In the genomic region with DNA sequence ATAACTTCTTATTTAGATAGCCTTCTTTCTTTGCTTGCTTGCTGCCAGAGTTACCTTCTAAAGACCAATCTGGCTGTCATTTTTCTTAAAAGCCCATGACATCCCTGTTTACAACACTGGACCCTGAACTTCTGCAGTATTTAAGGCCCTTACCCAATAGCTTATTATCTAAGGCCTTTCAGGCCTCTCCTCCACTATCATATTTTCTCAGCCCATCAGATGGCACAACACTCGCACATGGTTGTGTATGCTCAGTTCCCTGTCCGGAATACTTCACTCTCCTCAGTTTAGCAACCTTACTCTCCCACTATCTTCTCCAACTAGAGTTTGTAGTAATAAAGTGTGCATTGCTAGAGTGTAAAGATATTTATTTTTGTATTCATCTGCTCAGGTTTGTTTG, we compare ENCODE assay signal across 9 mouse cellular contexts. TPM values are rescaled to one million over a fixed set of nuclear protein-coding genes. Genes with fewer than 3 reads are reported as not detected.
DNase-seq lines count a peak whose midpoint lies in the region; ATAC-seq lines count a peak whose summit lies in the region.
"Had no signal": no experiment of that assay in that cellular context is flagged by ENCODE, and none has a peak within 500 bp of the region (broad histone marks: within the 10 kb centered on the region; RNA-seq: fewer than 3 reads in every experiment).

No protein-coding gene starts in this region.

- no peak overlapping the region for H3K27ac ChIP-seq in heart, embryonic 14.5 days (replicated peaks in 1 of 2; ENCODE audit: control insufficient read depth in 1 of 2, insufficient read depth in 1 of 2, low read depth in 2 of 2, low read length in 2 of 2)
- no peak overlapping the region for H3K27ac ChIP-seq in embryonic facial prominence, embryonic 12.5 days
- no peak overlapping the region for H3K27ac ChIP-seq in intestine, embryonic 14.5 days (ENCODE audit: low read depth)
- H3K27ac ChIP-seq in midbrain, embryonic 15.5 days, result no peak overlapping the region

- H3K9me3 ChIP-seq in heart, embryonic 14.5 days (ENCODE audit: control insufficient read depth, low read length), result no peaks in the 10 kb centered on the region
- H3K9me3 ChIP-seq in embryonic facial prominence, embryonic 12.5 days, result no peaks in the 10 kb centered on the region
- no peaks in the 10 kb centered on the region for H3K9me3 ChIP-seq in intestine, embryonic 14.5 days (ENCODE audit: control insufficient read depth, low read length)
- no peaks in the 10 kb centered on the region for H3K9me3 ChIP-seq in midbrain, embryonic 15.5 days

- H3K4me1 ChIP-seq in heart, embryonic 14.5 days (ENCODE audit: control insufficient read depth in 2 of 2, insufficient read depth in 2 of 2, low read length in 2 of 2), result peaks cover 2 to 26% of the 10 kb centered on the region in 2 experiments; a peak in 3 of 4 replicates
- peaks cover 15% of the 10 kb centered on the region for H3K4me1 ChIP-seq in embryonic facial prominence, embryonic 12.5 days
- peaks cover 12% of the 10 kb centered on the region for H3K4me1 ChIP-seq in intestine, embryonic 14.5 days (replicated peaks; ENCODE audit: control insufficient read depth, insufficient read depth, low read length)
- H3K4me1 ChIP-seq in midbrain, embryonic 15.5 days, result peaks cover 28% of the 10 kb centered on the region

- WGBS in heart, embryonic 14.5 days, result 43% methylated on average over 2 of the region's 2 CpGs
- WGBS in embryonic facial prominence, embryonic 12.5 days, result 85% methylated on average over 2 of the region's 2 CpGs
- 65% methylated on average over 2 of the region's 2 CpGs for WGBS in intestine, embryonic 14.5 days
- WGBS in midbrain, embryonic 15.5 days, result 79% methylated on average over 2 of the region's 2 CpGs

- ATAC-seq in heart, embryonic 14.5 days (ENCODE audit: insufficient number of reproducible peaks, insufficient read depth, low FRiP score, low read depth), result no peak
- no peak for ATAC-seq in embryonic facial prominence, embryonic 12.5 days (ENCODE audit: insufficient number of reproducible peaks, insufficient read depth, low FRiP score, low TSS enrichment)
- ATAC-seq in intestine, embryonic 14.5 days (replicated peaks; ENCODE audit: low FRiP score, low TSS enrichment, low read depth), result no peak
- ATAC-seq in midbrain, embryonic 15.5 days (replicated peaks), result no peak
- ATAC-seq in CD4-positive, CD25-positive, alpha-beta regulatory T cell, adult 4 months, result no peak

- H3K4me2 ChIP-seq in heart, embryonic 14.5 days (ENCODE audit: low read length), result peak overlapping the region; percentile 92
- H3K4me2 ChIP-seq in embryonic facial prominence, embryonic 12.5 days (replicated peaks), result peak overlapping the region; percentile 80
- peak overlapping the region; percentile 58 for H3K4me2 ChIP-seq in intestine, embryonic 14.5 days (ENCODE audit: low read length)
- peak overlapping the region; percentile 88 for H3K4me2 ChIP-seq in midbrain, embryonic 15.5 days

- peaks cover 16% of the 10 kb centered on the region for H3K36me3 ChIP-seq in heart, embryonic 14.5 days (ENCODE audit: control insufficient read depth, insufficient read depth, low read length)
- H3K36me3 ChIP-seq in embryonic facial prominence, embryonic 12.5 days, result peaks cover 10% of the 10 kb centered on the region; the same call in 1 of the 2 replicates
- H3K36me3 ChIP-seq in intestine, embryonic 14.5 days (ENCODE audit: control insufficient read depth, insufficient read depth, low read length), result peaks cover 20% of the 10 kb centered on the region
- peaks cover 10% of the 10 kb centered on the region; the same call in 1 of the 2 replicates for H3K36me3 ChIP-seq in midbrain, embryonic 15.5 days (replicated peaks)

- no peaks in the 10 kb centered on the region for H3K27me3 ChIP-seq in heart, embryonic 14.5 days (ENCODE audit: control insufficient read depth, insufficient read depth, low read length)
- H3K27me3 ChIP-seq in embryonic facial prominence, embryonic 12.5 days, result no peaks in the 10 kb centered on the region
- no peaks in the 10 kb centered on the region for H3K27me3 ChIP-seq in intestine, embryonic 14.5 days (replicated peaks; ENCODE audit: control insufficient read depth, insufficient read depth, low read length)
- no peaks in the 10 kb centered on the region for H3K27me3 ChIP-seq in midbrain, embryonic 15.5 days (replicated peaks)

- H3K9ac ChIP-seq in heart, embryonic 14.5 days (ENCODE audit: low read length), result peak overlapping the region; percentile 99; the same call in 1 of the 2 replicates
- H3K9ac ChIP-seq in embryonic facial prominence, embryonic 12.5 days, result peak overlapping the region; percentile 94
- H3K9ac ChIP-seq in intestine, embryonic 14.5 days (ENCODE audit: low read length), result peak overlapping the region; percentile 73; the same call in 1 of the 2 replicates
- peak overlapping the region; percentile 85 for H3K9ac ChIP-seq in midbrain, embryonic 15.5 days

- H3K4me3 ChIP-seq in heart, embryonic 14.5 days (ENCODE audit: control insufficient read depth in 1 of 2, insufficient read depth in 1 of 2, low read depth in 1 of 2, low read length in 2 of 2), result peak overlapping the region in 1 of 2 experiments; percentile 97; a peak in 2 of 4 replicates
- H3K4me3 ChIP-seq in embryonic facial prominence, embryonic 12.5 days, result peak overlapping the region; percentile 97
- H3K4me3 ChIP-seq in intestine, embryonic 14.5 days (ENCODE audit: low read depth, low read length), result peak overlapping the region; percentile 65
- peak overlapping the region; percentile 92 for H3K4me3 ChIP-seq in midbrain, embryonic 15.5 days

- no peak for DNase-seq in heart, adult 9 months (ENCODE audit: low spot score in 2 of 2)
- DNase-seq in intestine, embryonic 14.5 days (ENCODE audit: low spot score), result no peak
- DNase-seq in adrenal gland, adult 18-20 months (ENCODE audit: low spot score in 2 of 2), result no peak
- DNase-seq in embryo, embryonic 10.5 days (ENCODE audit: low spot score), result no peak

RNA-seq across cellular contexts. Expression of a gene that starts 0.9 kb away (rescaled TPM):
- polyA plus RNA-seq in heart, embryonic 14.5 days (2014; fragmentation: Nextera tagmentation; extraction: Ambion mirVana), result 1.9 and 2.0 TPM in 2 replicates
- 3.0 and 3.2 TPM in 2 replicates for polyA plus RNA-seq in embryonic facial prominence, embryonic 12.5 days (2016; fragmentation: Nextera tagmentation; extraction: Ambion mirVana)
- polyA plus RNA-seq in intestine, embryonic 14.5 days (2014; fragmentation: Nextera tagmentation; extraction: Ambion mirVana), result 1.9 and 2.1 TPM in 2 replicates
- polyA plus RNA-seq in midbrain, embryonic 15.5 days (2015; fragmentation: Nextera tagmentation; extraction: Ambion mirVana), result 3.7 and 3.8 TPM in 2 replicates
- total RNA-seq in adrenal gland, adult 18-20 months (2021), result not detected
- polyA plus RNA-seq in CD4-positive, CD25-positive, alpha-beta regulatory T cell, adult 4 months (2017; shearing (Covaris generic)), result under 1 TPM in 1 of 2 experiments, not detected in 1; 0.93 TPM
- polyA plus RNA-seq: frontal cortex, adult 2 months had no signal

RNA-seq across cellular contexts. Expression of a gene that starts 1.6 kb away (rescaled TPM):
- 43.5 and 44.9 TPM in 2 replicates for polyA plus RNA-seq in heart, embryonic 14.5 days (2014; fragmentation: Nextera tagmentation; extraction: Ambion mirVana)
- 52.2 and 56.2 TPM in 2 replicates for polyA plus RNA-seq in embryonic facial prominence, embryonic 12.5 days (2016; fragmentation: Nextera tagmentation; extraction: Ambion mirVana)
- polyA plus RNA-seq in intestine, embryonic 14.5 days (2014; fragmentation: Nextera tagmentation; extraction: Ambion mirVana), result 49.6 and 53.4 TPM in 2 replicates
- 73.4 and 76.2 TPM in 2 replicates for polyA plus RNA-seq in midbrain, embryonic 15.5 days (2015; fragmentation: Nextera tagmentation; extraction: Ambion mirVana)
- total RNA-seq in adrenal gland, adult 18-20 months (2021), result 10 to 100 TPM; 56.0 to 80.7 TPM
- polyA plus RNA-seq in CD4-positive, CD25-positive, alpha-beta regulatory T cell, adult 4 months (2017; shearing (Covaris generic)), result 10 to 100 TPM; 39.2 to 39.4 TPM

RNA-seq across cellular contexts. Expression of a gene that starts 36.6 kb away (rescaled TPM):
- 0.12 TPM in 1 of 2 replicates, not detected in the other for polyA plus RNA-seq in heart, embryonic 14.5 days (2014; fragmentation: Nextera tagmentation; extraction: Ambion mirVana)
- not detected in 2 replicates for polyA plus RNA-seq in embryonic facial prominence, embryonic 12.5 days (2016; fragmentation: Nextera tagmentation; extraction: Ambion mirVana)
- 0.11 TPM in 1 of 2 replicates, not detected in the other for polyA plus RNA-seq in intestine, embryonic 14.5 days (2014; fragmentation: Nextera tagmentation; extraction: Ambion mirVana)
- not detected in 2 replicates for polyA plus RNA-seq in midbrain, embryonic 15.5 days (2015; fragmentation: Nextera tagmentation; extraction: Ambion mirVana)
- total RNA-seq in adrenal gland, adult 18-20 months (2021), result under 1 TPM in 1 of 2 experiments, not detected in 1; 0.36 TPM
- polyA plus RNA-seq in CD4-positive, CD25-positive, alpha-beta regulatory T cell, adult 4 months (2017; shearing (Covaris generic)), result under 1 TPM in 1 of 2 experiments, not detected in 1; 0.19 TPM

RNA-seq across cellular contexts. Expression of a gene that starts 39.3 kb away (rescaled TPM):
- polyA plus RNA-seq in heart, embryonic 14.5 days (2014; fragmentation: Nextera tagmentation; extraction: Ambion mirVana), result not detected in 2 replicates
- not detected in 2 replicates for polyA plus RNA-seq in embryonic facial prominence, embryonic 12.5 days (2016; fragmentation: Nextera tagmentation; extraction: Ambion mirVana)
- not detected in 2 replicates for polyA plus RNA-seq in intestine, embryonic 14.5 days (2014; fragmentation: Nextera tagmentation; extraction: Ambion mirVana)
- not detected in 2 replicates for polyA plus RNA-seq in midbrain, embryonic 15.5 days (2015; fragmentation: Nextera tagmentation; extraction: Ambion mirVana)
- not detected for total RNA-seq in adrenal gland, adult 18-20 months (2021)
- not detected for polyA plus RNA-seq in CD4-positive, CD25-positive, alpha-beta regulatory T cell, adult 4 months (2017; shearing (Covaris generic))
- polyA plus RNA-seq: frontal cortex, adult 2 months had no signal

RNA-seq across cellular contexts. Expression of a gene that starts 40.6 kb away (rescaled TPM):
- 3.0 and 6.4 TPM in 2 replicates for polyA plus RNA-seq in heart, embryonic 14.5 days (2014; fragmentation: Nextera tagmentation; extraction: Ambion mirVana)
- polyA plus RNA-seq in embryonic facial prominence, embryonic 12.5 days (2016; fragmentation: Nextera tagmentation; extraction: Ambion mirVana), result 4.0 and 5.1 TPM in 2 replicates
- 3.8 and 5.1 TPM in 2 replicates for polyA plus RNA-seq in intestine, embryonic 14.5 days (2014; fragmentation: Nextera tagmentation; extraction: Ambion mirVana)
- 0.92 and 1.2 TPM in 2 replicates for polyA plus RNA-seq in midbrain, embryonic 15.5 days (2015; fragmentation: Nextera tagmentation; extraction: Ambion mirVana)
- total RNA-seq in adrenal gland, adult 18-20 months (2021), result 10 to 100 TPM; 13.0 TPM
- polyA plus RNA-seq in CD4-positive, CD25-positive, alpha-beta regulatory T cell, adult 4 months (2017; shearing (Covaris generic)), result 1 to 10 TPM in 1 of 2 experiments, not detected in 1; 1.4 TPM
